Mouse (Mus musculus): ENCODE measurements around the gene Gamt. TPM values are rescaled to one million over a fixed set of nuclear protein-coding genes. Genes with fewer than 3 reads are reported as not detected.
A peak's percentile ranks its signal among the peaks of the same experiment; 100 is the strongest.

The Gamt gene
- polyA plus RNA-seq, 1 experiment from 2014 or later, result 19.5 TPM

- WGBS, result 83% methylated on average over 5 of the region's 5 CpGs
- Histone ChIP-seq H3K9ac (ENCODE audit: low read depth, low read length) (no peak overlapping the region), H3K4me1 (ENCODE audit: control insufficient read depth, insufficient read depth, low read length) (peaks cover 13% of the 10 kb centered on the region; the same call in 1 of the 2 replicates), H3K36me3 (ENCODE audit: control insufficient read depth, insufficient read depth, low read length) (peaks cover 30% of the 10 kb centered on the region), H3K9me3 (replicated peaks; ENCODE audit: control insufficient read depth, low read length, poor library complexity, severe bottlenecking) (no peaks in the 10 kb centered on the region), H3K4me3 (ENCODE audit: low read depth, low read length) (no peak overlapping the region), H3K27me3 (ENCODE audit: control insufficient read depth, insufficient read depth, low read depth, low read length) (no peaks in the 10 kb centered on the region), H3K4me2 (ENCODE audit: low read length) (no peak overlapping the region), H3K27ac (ENCODE audit: low read length) (no peak overlapping the region)
- no peak for ATAC-seq
Measured at GRCm38 (mm10) chr10:80255881-80256535, 4.8 kb downstream of the Gamt start.

GRCm38 (mm10) chr10:80254331-80255297 lies 6.2 kb downstream of the Gamt start:
- Histone ChIP-seq H3K9me3 (replicated peaks; ENCODE audit: control insufficient read depth, low read length, poor library complexity, severe bottlenecking) (no peaks in the 10 kb centered on the region), H3K9ac (ENCODE audit: low read depth, low read length) (no peak overlapping the region), H3K36me3 (ENCODE audit: control insufficient read depth, insufficient read depth, low read length) (peaks cover 30% of the 10 kb centered on the region), H3K27me3 (ENCODE audit: control insufficient read depth, insufficient read depth, low read depth, low read length) (no peaks in the 10 kb centered on the region), H3K27ac (ENCODE audit: low read length) (no peak overlapping the region), H3K4me1 (ENCODE audit: control insufficient read depth, insufficient read depth, low read length) (peaks cover 10% of the 10 kb centered on the region), H3K4me3 (ENCODE audit: low read depth, low read length) (no peak overlapping the region), H3K4me2 (ENCODE audit: low read length) (no peak overlapping the region)
- no peak for ATAC-seq
- WGBS, result 95% methylated on average over 26 of the region's 26 CpGs

- 87% methylated on average over 6 of the region's 6 CpGs for WGBS
- ATAC-seq, result no peak
- no peak overlapping the region for H3K4me3 ChIP-seq (ENCODE audit: low read depth, low read length)
- H3K4me1 ChIP-seq (ENCODE audit: control insufficient read depth, insufficient read depth, low read length), result peaks cover 9% of the 10 kb centered on the region
- no peak overlapping the region for H3K9ac ChIP-seq (ENCODE audit: low read depth, low read length)
- no peaks in the 10 kb centered on the region for H3K27me3 ChIP-seq (ENCODE audit: control insufficient read depth, insufficient read depth, low read depth, low read length)
- H3K36me3 ChIP-seq (ENCODE audit: control insufficient read depth, insufficient read depth, low read length), result peaks cover 30% of the 10 kb centered on the region
- H3K4me2 ChIP-seq (ENCODE audit: low read length), result no peak overlapping the region
- H3K9me3 ChIP-seq (replicated peaks; ENCODE audit: control insufficient read depth, low read length, poor library complexity, severe bottlenecking), result no peaks in the 10 kb centered on the region
- no peak overlapping the region for H3K27ac ChIP-seq (ENCODE audit: low read length)
Measured at GRCm38 (mm10) chr10:80253551-80253950, 7.3 kb downstream of the Gamt start.

- ATAC-seq, result no peak
- 94% methylated on average over 11 of the region's 11 CpGs for WGBS
- H3K36me3 ChIP-seq (ENCODE audit: control insufficient read depth, insufficient read depth, low read length), result peaks cover 26% of the 10 kb centered on the region
- H3K4me1 ChIP-seq (ENCODE audit: control insufficient read depth, insufficient read depth, low read length), result peaks cover 9% of the 10 kb centered on the region
- H3K27ac ChIP-seq (ENCODE audit: low read length), result no peak overlapping the region
- no peaks in the 10 kb centered on the region for H3K27me3 ChIP-seq (ENCODE audit: control insufficient read depth, insufficient read depth, low read depth, low read length)
- H3K4me2 ChIP-seq (ENCODE audit: low read length), result no peak overlapping the region
- no peak overlapping the region for H3K4me3 ChIP-seq (ENCODE audit: low read depth, low read length)
- H3K9ac ChIP-seq (ENCODE audit: low read depth, low read length), result 0 out of 2 replicates have a peak overlapping the region, but pooled peaks have one; percentile 5
- no peaks in the 10 kb centered on the region for H3K9me3 ChIP-seq (replicated peaks; ENCODE audit: control insufficient read depth, low read length, poor library complexity, severe bottlenecking)
Measured at GRCm38 (mm10) chr10:80252493-80253274, 8.1 kb downstream of the Gamt start.

GRCm38 (mm10) chr10:80252011-80252410 lies 8.8 kb downstream of the Gamt start:
- peaks cover 25% of the 10 kb centered on the region for H3K36me3 ChIP-seq (ENCODE audit: control insufficient read depth, insufficient read depth, low read length)
- H3K4me3 ChIP-seq (ENCODE audit: low read depth, low read length), result no peak overlapping the region
- H3K27ac ChIP-seq (ENCODE audit: low read length), result no peak overlapping the region
- ATAC-seq, result no peak
- no peak overlapping the region for H3K9ac ChIP-seq (ENCODE audit: low read depth, low read length)
- H3K27me3 ChIP-seq (ENCODE audit: control insufficient read depth, insufficient read depth, low read depth, low read length), result no peaks in the 10 kb centered on the region
- H3K9me3 ChIP-seq (replicated peaks; ENCODE audit: control insufficient read depth, low read length, poor library complexity, severe bottlenecking), result no peaks in the 10 kb centered on the region
- peaks cover 9% of the 10 kb centered on the region for H3K4me1 ChIP-seq (ENCODE audit: control insufficient read depth, insufficient read depth, low read length)
- H3K4me2 ChIP-seq (ENCODE audit: low read length), result no peak overlapping the region

- no peak overlapping the region for H3K4me3 ChIP-seq (ENCODE audit: low read depth, low read length)
- H3K27me3 ChIP-seq (ENCODE audit: control insufficient read depth, insufficient read depth, low read depth, low read length), result no peaks in the 10 kb centered on the region
- no peak overlapping the region for H3K27ac ChIP-seq (ENCODE audit: low read length)
- ATAC-seq, result no peak
- WGBS, result 87% methylated on average over 4 of the region's 4 CpGs
- H3K4me2 ChIP-seq (ENCODE audit: low read length), result peak overlapping the region; percentile 92
- no peak overlapping the region for H3K9ac ChIP-seq (ENCODE audit: low read depth, low read length)
- peaks cover 14% of the 10 kb centered on the region for H3K36me3 ChIP-seq (ENCODE audit: control insufficient read depth, insufficient read depth, low read length)
- H3K9me3 ChIP-seq (replicated peaks; ENCODE audit: control insufficient read depth, low read length, poor library complexity, severe bottlenecking), result no peaks in the 10 kb centered on the region
- H3K4me1 ChIP-seq (ENCODE audit: control insufficient read depth, insufficient read depth, low read length), result peaks cover 9% of the 10 kb centered on the region
Measured at GRCm38 (mm10) chr10:80250573-80250972, 10.2 kb downstream of the Gamt start.

- H3K27me3 ChIP-seq (ENCODE audit: control insufficient read depth, insufficient read depth, low read depth, low read length), result no peaks in the 10 kb centered on the region
- peak overlapping the region; percentile 73 for H3K9ac ChIP-seq (ENCODE audit: low read depth, low read length)
- H3K27ac ChIP-seq (ENCODE audit: low read length), result peak overlapping the region; percentile 84; the same call in 1 of the 2 replicates
- H3K4me3 ChIP-seq (ENCODE audit: low read depth, low read length), result peak overlapping the region; percentile 66
- no peaks in the 10 kb centered on the region for H3K9me3 ChIP-seq (replicated peaks; ENCODE audit: control insufficient read depth, low read length, poor library complexity, severe bottlenecking)
- no peak for ATAC-seq
- WGBS, result 44% methylated on average over 2 of the region's 2 CpGs
- peak overlapping the region; percentile 92 for H3K4me2 ChIP-seq (ENCODE audit: low read length)
- H3K4me1 ChIP-seq (ENCODE audit: control insufficient read depth, insufficient read depth, low read length), result peaks cover 14% of the 10 kb centered on the region
- peaks cover 11% of the 10 kb centered on the region for H3K36me3 ChIP-seq (ENCODE audit: control insufficient read depth, insufficient read depth, low read length)
Measured at GRCm38 (mm10) chr10:80250059-80250458, 10.8 kb downstream of the Gamt start.

GRCm38 (mm10) chr10:80248971-80249640 lies 11.7 kb downstream of the Gamt start, which contains the start of gene Ndufs7:
Gene Ndufs7 (plus strand): TSS chr10:80249121.
- Histone ChIP-seq H3K9ac (ENCODE audit: low read depth, low read length) (peak within 1 kb of the TSS; percentile 73), H3K36me3 (ENCODE audit: control insufficient read depth, insufficient read depth, low read length) (peaks cover 5% of the 10 kb centered on the region), H3K4me1 (ENCODE audit: control insufficient read depth, insufficient read depth, low read length) (peaks cover 14% of the 10 kb centered on the region), H3K4me2 (ENCODE audit: low read length) (peak within 1 kb of the TSS; percentile 92), H3K27ac (ENCODE audit: low read length) (peak within 1 kb of the TSS; percentile 84), H3K4me3 (ENCODE audit: low read depth, low read length) (peak within 1 kb of the TSS; percentile 66), H3K9me3 (replicated peaks; ENCODE audit: control insufficient read depth, low read length, poor library complexity, severe bottlenecking) (no peaks in the 10 kb centered on the region), H3K27me3 (ENCODE audit: control insufficient read depth, insufficient read depth, low read depth, low read length) (no peaks in the 10 kb centered on the region)
- ATAC-seq, result peak; percentile 93
- WGBS, result under 1% methylated on average over 53 of the region's 53 CpGs

Data from midbrain, embryonic 16.5 days (tissue).